Mouse (Mus musculus): Measurements from ENCODE around the gene Tek. TPM values are rescaled to one million over a fixed set of nuclear protein-coding genes. Genes with fewer than 3 reads are reported as not detected.

The Tek gene
- polyA plus RNA-seq (2014; fragmentation: Illumina TruSeq; extraction: RNeasy Lipid Tissue Mini Kit (QIAGEN cat#74804); ENCODE audit: low read depth, low replicate concordance): 7.3 TPM

DNA sequence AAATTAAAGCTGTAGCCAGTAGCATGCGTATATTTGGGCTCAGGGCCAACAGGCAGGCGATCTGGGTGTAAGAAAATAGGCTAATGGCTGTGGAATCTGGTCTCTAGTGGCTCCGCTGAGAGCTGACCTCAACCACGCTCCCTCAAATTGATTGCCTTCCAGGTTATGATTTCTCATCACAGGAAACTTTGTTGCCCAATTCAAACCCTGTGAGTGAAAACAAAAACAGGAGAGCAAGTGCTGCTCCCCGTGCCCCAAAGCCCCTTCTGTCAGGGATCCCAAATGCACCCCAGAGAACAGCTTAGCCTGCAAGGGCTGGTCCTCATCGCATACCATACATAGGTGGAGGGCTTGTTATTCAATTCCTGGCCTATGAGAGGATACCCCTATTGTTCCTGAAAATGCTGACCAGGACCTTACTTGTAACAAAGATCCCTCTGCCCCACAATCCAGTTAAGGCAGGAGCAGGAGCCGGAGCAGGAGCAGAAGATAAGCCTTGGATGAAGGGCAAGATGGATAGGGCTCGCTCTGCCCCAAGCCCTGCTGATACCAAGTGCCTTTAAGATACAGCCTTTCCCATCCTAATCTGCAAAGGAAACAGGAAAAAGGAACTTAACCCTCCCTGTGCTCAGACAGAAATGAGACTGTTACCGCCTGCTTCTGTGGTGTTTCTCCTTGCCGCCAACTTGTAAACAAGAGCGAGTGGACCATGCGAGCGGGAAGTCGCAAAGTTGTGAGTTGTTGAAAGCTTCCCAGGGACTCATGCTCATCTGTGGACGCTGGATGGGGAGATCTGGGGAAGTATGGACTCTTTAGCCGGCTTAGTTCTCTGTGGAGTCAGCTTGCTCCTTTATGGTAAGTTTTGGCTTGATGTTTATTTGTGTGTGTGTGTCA is at the start of gene Tek:
Tek (plus strand) TSS at position 452 of the 894 bp plus-strand sequence.

Other genes starting within 250 kb of the Tek start
- gene Gm10306, start 182.7 kb upstream of the Tek start, polyA plus RNA-seq (2014; fragmentation: Illumina TruSeq; extraction: RNeasy Lipid Tissue Mini Kit (QIAGEN cat#74804); ENCODE audit: low read depth, low replicate concordance): not detected
- gene Caap1, start 182.5 kb upstream of the Tek start, polyA plus RNA-seq (2014; fragmentation: Illumina TruSeq; extraction: RNeasy Lipid Tissue Mini Kit (QIAGEN cat#74804); ENCODE audit: low read depth, low replicate concordance): 10.9 TPM
- gene Plaa, start 136.0 kb upstream of the Tek start, polyA plus RNA-seq (2014; fragmentation: Illumina TruSeq; extraction: RNeasy Lipid Tissue Mini Kit (QIAGEN cat#74804); ENCODE audit: low read depth, low replicate concordance): 84.8 TPM
- gene Ift74, start 124.8 kb upstream of the Tek start, polyA plus RNA-seq (2014; fragmentation: Illumina TruSeq; extraction: RNeasy Lipid Tissue Mini Kit (QIAGEN cat#74804); ENCODE audit: low read depth, low replicate concordance): 10.7 TPM
- 0.74 TPM for gene Lrrc19, start 89.1 kb upstream of the Tek start, polyA plus RNA-seq (2014; fragmentation: Illumina TruSeq; extraction: RNeasy Lipid Tissue Mini Kit (QIAGEN cat#74804); ENCODE audit: low read depth, low replicate concordance)
- gene Eqtn, start 189.6 kb downstream of the Tek start, polyA plus RNA-seq (2014; fragmentation: Illumina TruSeq; extraction: RNeasy Lipid Tissue Mini Kit (QIAGEN cat#74804); ENCODE audit: low read depth, low replicate concordance): not detected
- gene Mysm1, start 239.8 kb downstream of the Tek start, polyA plus RNA-seq (2014; fragmentation: Illumina TruSeq; extraction: RNeasy Lipid Tissue Mini Kit (QIAGEN cat#74804); ENCODE audit: low read depth, low replicate concordance): 13.2 TPM